Mouse (Mus musculus) hindbrain, postnatal 0 days (tissue): ENCODE data around the gene Rap1gap. TPM values are rescaled to one million over a fixed set of nuclear protein-coding genes. Genes with fewer than 3 reads are reported as not detected.

Source experiments
- ATAC-seq: fragments of 200-750 bp; cut with Nextera tagmentation; 2 replicates; pipeline ENCODE4 v1.8.0; 2017; ENCODE audit warnings: mild to moderate bottlenecking, moderate TSS enrichment, moderate library complexity
- DNase-seq: peaks from one replicate; pipeline ENCODE4 v3.0.0-alpha.2; 2015; ENCODE audit warnings: low spot score
- H3K27ac ChIP-seq: fragments of 300-500 bp; sonication (generic); 2 replicates; pipeline ENCODE4 v1.5.1; 2014; ENCODE audit warnings: mild to moderate bottlenecking
- H3K27me3 ChIP-seq: fragments of 300-500 bp; sonication (generic); 2 replicates; pipeline ENCODE4 v1.6.1; 2014; ENCODE audit warnings: low read length, mixed read lengths; ENCODE audit not compliant: insufficient read depth
- H3K36me3 ChIP-seq: fragments of 300-500 bp; sonication (generic); 2 replicates; pipeline ENCODE4 v1.6.1; 2014; ENCODE audit warnings: low read length, mixed read lengths; ENCODE audit not compliant: insufficient read depth
- H3K4me1 ChIP-seq: fragments of 300-500 bp; sonication (generic); 2 replicates; pipeline ENCODE4 v1.6.1; 2014; ENCODE audit warnings: antibody characterized with exemption, low read length, mixed read lengths; ENCODE audit not compliant: insufficient read depth
- H3K4me2 ChIP-seq: fragments of 300-500 bp; sonication (generic); 2 replicates; pipeline ENCODE4 v1.6.1; 2014; ENCODE audit warnings: low read depth, mild to moderate bottlenecking, low read length, moderate library complexity, mixed read lengths
- H3K4me3 ChIP-seq: fragments of 300-500 bp; sonication (generic); 2 replicates; pipeline ENCODE4 v1.5.1; 2014; ENCODE audit warnings: low read length
- H3K9ac ChIP-seq: fragments of 300-500 bp; sonication (generic); replicated peaks from 2 replicates; pipeline ENCODE4 v1.6.1; 2014; ENCODE audit warnings: mild to moderate bottlenecking, low read length, moderate library complexity, mixed read lengths
- H3K9me3 ChIP-seq: fragments of 300-500 bp; sonication (generic); 2 replicates; pipeline ENCODE4 v1.6.1; 2016; ENCODE audit warnings: low read length, mixed read lengths
- CTCF ChIP-seq: IDR thresholded peaks from 2 replicates; pipeline ENCODE4 v1.5.1; 2016; ENCODE audit warnings: antibody characterized with exemption, control low read depth, low read depth
- WGBS: fragments of 180-500 bp; shearing (Covaris S2); extraction: QIAGEN DNeasy Blood & Tissue Kit; methylation state at CpG from one replicate; pipeline ENCODE4 v1.1.7; 2014; 5-methylcytosine and 5-hydroxymethylcytosine counted together
- polyA plus RNA-seq: library from polyadenylated mRNA; unstranded; fragments of >200 nt; fragmentation: Nextera tagmentation; extraction: Ambion mirVana; gene quantifications from 2 replicates; pipeline ENCODE4 v1.2.1, GENCODE M21; 2015
- total RNA-seq: library from RNA; depleted of rRNA; stranded (reverse); fragments of >200 nt; gene quantifications from 2 replicates; pipeline ENCODE4 v1.2.3, GENCODE M21; 2014

Gene Rap1gap
- total and polyA plus RNA-seq, 2 experiments from 2014 or later, result 110 to 282 TPM

GRCm38 (mm10) chr4:137676700-137677484 lies 12.4 kb downstream of the Rap1gap start:
- no peak overlapping the region for H3K4me3 ChIP-seq
- H3K27me3 ChIP-seq, result no peaks in the 10 kb centered on the region
- ATAC-seq, result no peak
- no peaks in the 10 kb centered on the region for H3K36me3 ChIP-seq
- no peak overlapping the region for H3K9ac ChIP-seq
- peaks cover 20% of the 10 kb centered on the region; the same call in 1 of the 2 replicates for H3K4me1 ChIP-seq
- no peak for DNase-seq
- no peak for TF ChIP-seq CTCF
- H3K9me3 ChIP-seq, result no peaks in the 10 kb centered on the region
- H3K4me2 ChIP-seq, result no peak overlapping the region
- WGBS, result 64% methylated on average over 13 of the region's 13 CpGs
- H3K27ac ChIP-seq, result no peak overlapping the region

GRCm38 (mm10) chr4:137677906-137678305 lies 13.4 kb downstream of the Rap1gap start:
- Histone ChIP-seq H3K36me3 (no peaks in the 10 kb centered on the region), H3K9ac (no peak overlapping the region), H3K4me2 (no peak overlapping the region), H3K4me1 (peaks cover 20% of the 10 kb centered on the region; the same call in 1 of the 2 replicates), H3K27ac (0 out of 2 replicates have a peak overlapping the region, but pooled peaks have one; percentile 3), H3K27me3 (no peaks in the 10 kb centered on the region), H3K4me3 (no peak overlapping the region), H3K9me3 (no peaks in the 10 kb centered on the region)
- ATAC-seq, result no peak
- peak; percentile 46 for DNase-seq
- TF ChIP-seq CTCF, result no peak
- WGBS, result 47% methylated on average over 5 of the region's 5 CpGs

- Histone ChIP-seq H3K27ac (0 out of 2 replicates have a peak overlapping the region, but pooled peaks have one; percentile 3), H3K4me1 (peaks cover 20% of the 10 kb centered on the region; the same call in 1 of the 2 replicates), H3K4me3 (no peak overlapping the region), H3K36me3 (no peaks in the 10 kb centered on the region), H3K9ac (no peak overlapping the region), H3K9me3 (no peaks in the 10 kb centered on the region), H3K27me3 (no peaks in the 10 kb centered on the region), H3K4me2 (no peak overlapping the region)
- no peak for ATAC-seq
- no peak for DNase-seq
- WGBS, result 75% methylated on average over 9 of the region's 9 CpGs
- TF ChIP-seq CTCF, result no peak
These were observed 14.0 kb downstream of the Rap1gap start for GRCm38 (mm10) chr4:137678568-137678967.

GRCm38 (mm10) chr4:137679979-137680550 lies 15.5 kb downstream of the Rap1gap start:
- TF ChIP-seq CTCF, result no peak
- DNase-seq, result peak; percentile 66
- no peaks in the 10 kb centered on the region for H3K9me3 ChIP-seq
- no peak overlapping the region for H3K4me3 ChIP-seq
- H3K4me2 ChIP-seq, result no peak overlapping the region; the same call in 1 of the 2 replicates
- no peaks in the 10 kb centered on the region for H3K36me3 ChIP-seq
- peak; percentile 41; the same call in 1 of the 2 replicates for ATAC-seq
- no peaks in the 10 kb centered on the region for H3K27me3 ChIP-seq
- no peak overlapping the region for H3K9ac ChIP-seq
- 47% methylated on average over 2 of the region's 2 CpGs for WGBS
- peaks cover 20% of the 10 kb centered on the region; the same call in 1 of the 2 replicates for H3K4me1 ChIP-seq
- peak overlapping the region; percentile 86 for H3K27ac ChIP-seq

- peak; percentile 45 for DNase-seq
- no peak overlapping the region for H3K4me3 ChIP-seq
- peaks cover 20% of the 10 kb centered on the region; the same call in 1 of the 2 replicates for H3K4me1 ChIP-seq
- H3K4me2 ChIP-seq, result peak overlapping the region; percentile 71
- WGBS, result 16% methylated on average over 7 of the region's 7 CpGs
- no peak for TF ChIP-seq CTCF
- ATAC-seq, result 0 out of 2 replicates have a peak, but pooled peaks have one; percentile 4
- H3K9ac ChIP-seq, result no peak overlapping the region
- no peaks in the 10 kb centered on the region for H3K9me3 ChIP-seq
- no peaks in the 10 kb centered on the region for H3K36me3 ChIP-seq
- H3K27me3 ChIP-seq, result no peaks in the 10 kb centered on the region
- H3K27ac ChIP-seq, result peak overlapping the region; percentile 86
These were observed 16.2 kb downstream of the Rap1gap start for GRCm38 (mm10) chr4:137680721-137681120.

- DNase-seq (peak; percentile 83), ATAC-seq (peak; percentile 60)
- Histone ChIP-seq H3K27ac (peak overlapping the region; percentile 86), H3K4me1 (peaks cover 20% of the 10 kb centered on the region; the same call in 1 of the 2 replicates), H3K9ac (peak overlapping the region; percentile 47), H3K36me3 (no peaks in the 10 kb centered on the region), H3K4me3 (peak overlapping the region; percentile 31), H3K27me3 (no peaks in the 10 kb centered on the region), H3K4me2 (peak overlapping the region; percentile 71), H3K9me3 (no peaks in the 10 kb centered on the region)
- TF ChIP-seq CTCF, result no peak
- 4% methylated on average over 52 of the region's 52 CpGs for WGBS
These were observed 17.0 kb downstream of the Rap1gap start for GRCm38 (mm10) chr4:137681408-137682104.
